Mouse (Mus musculus): Measurements from ENCODE around the gene Tenm4. TPM values are rescaled to one million over a fixed set of nuclear protein-coding genes. Genes with fewer than 3 reads are reported as not detected.
A peak's percentile ranks its signal among the peaks of the same experiment; 100 is the strongest.

The Tenm4 gene
- polyA plus RNA-seq, 1 experiment from 2014 or later, result 36.3 TPM

DNA sequence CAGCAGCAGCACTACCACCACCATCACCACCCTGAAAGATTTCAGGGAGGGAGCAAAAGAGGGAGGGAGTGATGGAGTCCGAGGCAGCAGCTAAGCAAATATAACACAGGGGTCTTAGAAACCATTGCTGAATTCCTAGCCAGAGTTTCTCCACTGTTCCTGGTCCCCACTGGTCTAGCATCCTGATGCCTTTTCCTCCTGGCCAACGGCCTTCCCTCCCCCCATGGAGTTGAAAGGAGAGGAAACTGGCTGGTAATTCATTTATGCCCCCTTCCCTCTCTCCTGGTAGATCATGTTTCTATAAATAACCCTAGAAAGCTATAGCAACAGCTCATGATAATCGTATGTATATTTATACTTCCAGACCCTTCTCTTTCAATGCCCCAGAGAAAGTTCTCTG lies 481.8 kb downstream of the Tenm4 start:
- no peaks in the 10 kb centered on the region for H3K27me3 ChIP-seq
- H3K9me3 ChIP-seq, result no peaks in the 10 kb centered on the region
- H3K27ac ChIP-seq, result no peak overlapping the region
- 21% methylated on average over 3 of the region's 3 CpGs for WGBS
- H3K4me2 ChIP-seq, result no peak overlapping the region
- no peak overlapping the region for H3K4me3 ChIP-seq
- ATAC-seq (ENCODE audit: insufficient number of reproducible peaks, low FRiP score, low TSS enrichment, low read depth), result no peak
- no peaks in the 10 kb centered on the region for H3K36me3 ChIP-seq
- H3K9ac ChIP-seq, result no peak overlapping the region
- peaks cover 58% of the 10 kb centered on the region for H3K4me1 ChIP-seq

DNA sequence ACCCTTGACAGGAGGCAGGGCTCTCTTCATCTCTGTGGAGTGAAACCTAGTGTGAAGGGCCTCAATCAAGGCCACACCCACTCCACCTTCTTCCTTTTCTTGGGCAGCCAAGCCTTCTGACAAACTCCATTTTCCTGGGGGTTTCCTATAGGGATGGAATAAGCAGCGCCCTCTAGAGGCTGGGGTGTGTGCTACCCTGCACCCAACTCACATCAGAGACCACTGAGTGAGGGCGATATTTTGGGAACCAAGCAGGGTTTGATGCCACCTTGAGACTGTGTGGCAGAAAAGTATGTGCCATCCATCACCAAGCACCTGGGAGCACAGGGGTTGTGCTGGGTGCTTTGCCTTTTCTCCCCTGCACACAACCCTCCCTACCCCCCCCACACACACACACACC lies 483.2 kb downstream of the Tenm4 start:
- ATAC-seq (ENCODE audit: insufficient number of reproducible peaks, low FRiP score, low TSS enrichment, low read depth), result no peak
- no peak overlapping the region for H3K4me3 ChIP-seq
- no peaks in the 10 kb centered on the region for H3K27me3 ChIP-seq
- no peak overlapping the region for H3K27ac ChIP-seq
- H3K4me2 ChIP-seq, result no peak overlapping the region
- H3K4me1 ChIP-seq, result peaks cover 65% of the 10 kb centered on the region
- H3K9me3 ChIP-seq, result no peaks in the 10 kb centered on the region
- no peak overlapping the region for H3K9ac ChIP-seq
- H3K36me3 ChIP-seq, result no peaks in the 10 kb centered on the region
- 67% methylated on average over 2 of the region's 2 CpGs for WGBS

DNA sequence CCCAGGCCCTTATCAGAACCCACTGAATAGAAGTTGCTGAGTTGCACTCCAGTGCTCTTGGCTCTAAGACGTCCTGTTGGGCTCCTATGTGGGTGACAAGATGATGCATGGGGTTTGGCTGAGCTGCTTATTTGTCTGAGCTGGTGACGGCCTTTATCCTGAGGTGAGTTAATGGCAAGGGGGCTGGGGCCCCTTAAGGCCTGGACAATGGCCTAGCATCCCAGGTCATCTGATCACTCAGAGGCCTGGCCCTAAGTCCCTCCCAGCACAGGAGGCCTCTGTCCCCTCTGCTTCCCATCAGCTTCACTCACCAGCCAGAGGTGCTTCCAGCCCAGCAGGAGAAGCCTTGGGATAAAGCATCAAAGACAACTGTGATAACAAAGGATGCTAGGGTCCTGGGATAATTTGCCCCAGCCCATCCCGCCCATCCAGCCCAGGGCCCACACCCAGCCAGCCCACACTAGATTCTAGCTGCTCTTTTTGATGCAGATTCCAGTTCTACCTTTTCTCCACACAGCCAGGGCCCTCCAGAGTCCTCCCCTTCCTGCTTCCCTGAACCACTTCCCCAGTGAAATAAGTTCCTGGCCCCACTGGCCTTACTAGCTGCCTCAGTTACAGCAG lies 484.2 kb downstream of the Tenm4 start:
- H3K27ac ChIP-seq, result no peak overlapping the region
- H3K27me3 ChIP-seq, result no peaks in the 10 kb centered on the region
- peaks cover 70% of the 10 kb centered on the region for H3K4me1 ChIP-seq
- no peak overlapping the region for H3K4me3 ChIP-seq
- H3K9me3 ChIP-seq, result no peaks in the 10 kb centered on the region
- no peaks in the 10 kb centered on the region for H3K36me3 ChIP-seq
- no peak for ATAC-seq (ENCODE audit: insufficient number of reproducible peaks, low FRiP score, low TSS enrichment, low read depth)
- H3K4me2 ChIP-seq, result no peak overlapping the region
- WGBS, result 72% methylated on average over 3 of the region's 3 CpGs
- no peak overlapping the region for H3K9ac ChIP-seq

DNA sequence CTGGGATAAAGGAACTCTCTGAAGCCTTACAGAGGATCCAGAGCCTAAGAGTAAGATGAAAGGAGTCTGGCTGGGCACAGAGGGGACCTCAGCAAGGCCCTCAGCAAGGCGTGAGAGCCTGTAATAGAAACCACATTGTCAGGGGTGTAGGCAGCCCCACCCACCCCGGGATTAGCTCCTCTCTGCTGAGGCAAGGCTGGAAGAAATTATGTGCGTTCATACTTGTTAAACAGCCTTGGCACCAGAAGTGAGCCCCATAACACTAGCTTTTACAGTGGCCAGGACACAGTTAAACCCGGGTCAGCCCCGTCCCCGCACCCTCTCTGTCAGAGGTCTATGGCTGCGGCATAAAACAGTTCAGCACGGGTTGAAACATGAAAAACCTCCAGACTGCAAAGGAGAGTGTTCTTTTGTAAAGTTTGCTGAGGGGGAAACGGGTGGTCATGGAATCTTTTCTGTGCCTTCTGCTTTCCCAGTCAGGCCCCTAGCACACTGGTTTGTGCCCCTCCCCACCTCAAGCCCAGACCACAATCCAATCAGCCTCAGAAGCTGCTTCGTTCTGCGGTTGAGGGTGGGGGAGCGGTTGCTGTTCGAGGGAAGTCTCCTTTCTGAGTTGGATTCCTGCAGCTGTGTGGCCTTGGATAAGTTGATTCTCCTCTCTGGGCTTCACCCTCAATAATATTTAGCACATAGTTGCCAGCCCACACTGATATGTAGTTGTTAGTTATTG lies 486.2 kb downstream of the Tenm4 start:
- peak overlapping the region; percentile 24; the same call in 1 of the 2 replicates for H3K4me2 ChIP-seq
- peaks cover 68% of the 10 kb centered on the region for H3K4me1 ChIP-seq
- H3K9ac ChIP-seq, result no peak overlapping the region
- no peak overlapping the region for H3K4me3 ChIP-seq
- H3K9me3 ChIP-seq, result no peaks in the 10 kb centered on the region
- H3K36me3 ChIP-seq, result no peaks in the 10 kb centered on the region
- H3K27me3 ChIP-seq, result no peaks in the 10 kb centered on the region
- 7% methylated on average over 13 of the region's 13 CpGs for WGBS
- ATAC-seq (ENCODE audit: insufficient number of reproducible peaks, low FRiP score, low TSS enrichment, low read depth), result peak; percentile 77
- H3K27ac ChIP-seq, result peak overlapping the region; percentile 82

DNA sequence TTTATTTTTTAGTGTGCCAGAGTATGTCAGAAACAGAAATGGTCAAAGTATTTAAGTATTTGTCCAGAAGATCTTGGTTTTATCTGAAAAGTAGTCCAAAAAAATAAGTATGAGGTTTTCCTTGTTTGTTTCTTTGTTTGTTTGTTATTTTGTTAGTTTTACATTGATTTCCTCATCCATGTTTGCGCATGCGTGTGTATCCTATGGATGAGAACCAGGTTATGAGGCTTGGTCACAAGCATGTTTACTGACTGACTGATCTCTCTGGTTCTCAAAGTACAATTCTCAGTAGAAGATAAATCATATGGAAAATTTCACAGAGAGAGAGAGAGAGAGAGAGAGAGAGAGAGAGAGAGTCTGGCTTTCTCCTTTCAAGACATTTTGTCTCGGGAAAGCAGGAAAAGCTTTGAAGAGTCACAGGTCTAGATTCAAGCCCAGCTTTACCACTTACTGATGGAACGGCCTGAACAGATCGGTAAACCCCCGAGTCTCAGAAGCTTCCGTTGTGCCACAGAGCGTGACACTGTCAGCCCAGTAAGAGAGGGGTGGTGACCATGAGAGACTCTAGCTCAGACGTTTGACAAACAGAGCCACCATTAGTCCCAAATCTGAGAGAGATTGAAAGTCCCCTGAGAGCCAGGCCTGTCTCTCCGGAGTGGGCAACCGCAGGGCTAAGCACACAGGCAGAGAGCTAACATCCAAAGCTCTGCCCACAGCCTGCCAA lies 487.0 kb downstream of the Tenm4 start:
- Histone ChIP-seq H3K27ac (no peak overlapping the region), H3K4me2 (no peak overlapping the region), H3K36me3 (no peaks in the 10 kb centered on the region), H3K4me3 (no peak overlapping the region), H3K4me1 (peaks cover 63% of the 10 kb centered on the region), H3K9me3 (no peaks in the 10 kb centered on the region), H3K27me3 (no peaks in the 10 kb centered on the region), H3K9ac (no peak overlapping the region)
- 66% methylated on average over 11 of the region's 11 CpGs for WGBS
- no peak for ATAC-seq (ENCODE audit: insufficient number of reproducible peaks, low FRiP score, low TSS enrichment, low read depth)

DNA sequence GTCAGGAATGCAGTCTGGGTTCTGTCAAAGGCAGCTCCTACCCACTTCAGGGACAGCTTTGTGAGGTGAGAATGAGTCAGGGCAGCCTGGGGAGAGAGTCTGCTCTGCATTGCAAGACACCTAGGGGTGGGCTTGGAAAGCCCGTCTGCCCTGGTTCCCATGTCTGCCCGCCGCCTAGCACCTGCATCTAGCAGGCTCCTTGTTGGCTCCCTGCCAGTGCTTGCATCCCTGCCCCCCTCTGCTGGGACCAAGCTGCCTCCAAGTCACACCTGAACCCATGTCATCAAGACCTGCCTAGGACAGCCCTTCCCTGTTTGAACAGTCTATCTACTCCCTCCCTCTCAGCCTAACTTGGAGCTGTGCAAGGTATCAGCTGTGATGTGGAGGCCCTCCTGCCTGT lies 489.9 kb downstream of the Tenm4 start:
- no peaks in the 10 kb centered on the region for H3K9me3 ChIP-seq
- no peak overlapping the region for H3K9ac ChIP-seq
- WGBS, result 36% methylated on average over 3 of the region's 3 CpGs
- peaks cover 63% of the 10 kb centered on the region for H3K4me1 ChIP-seq
- ATAC-seq (ENCODE audit: insufficient number of reproducible peaks, low FRiP score, low TSS enrichment, low read depth), result 0 out of 2 replicates have a peak, but pooled peaks have one; percentile 35
- H3K4me2 ChIP-seq, result no peak overlapping the region
- H3K36me3 ChIP-seq, result no peaks in the 10 kb centered on the region
- no peaks in the 10 kb centered on the region for H3K27me3 ChIP-seq
- 0 out of 2 replicates have a peak overlapping the region, but pooled peaks have one; percentile 59 for H3K27ac ChIP-seq
- no peak overlapping the region for H3K4me3 ChIP-seq

DNA sequence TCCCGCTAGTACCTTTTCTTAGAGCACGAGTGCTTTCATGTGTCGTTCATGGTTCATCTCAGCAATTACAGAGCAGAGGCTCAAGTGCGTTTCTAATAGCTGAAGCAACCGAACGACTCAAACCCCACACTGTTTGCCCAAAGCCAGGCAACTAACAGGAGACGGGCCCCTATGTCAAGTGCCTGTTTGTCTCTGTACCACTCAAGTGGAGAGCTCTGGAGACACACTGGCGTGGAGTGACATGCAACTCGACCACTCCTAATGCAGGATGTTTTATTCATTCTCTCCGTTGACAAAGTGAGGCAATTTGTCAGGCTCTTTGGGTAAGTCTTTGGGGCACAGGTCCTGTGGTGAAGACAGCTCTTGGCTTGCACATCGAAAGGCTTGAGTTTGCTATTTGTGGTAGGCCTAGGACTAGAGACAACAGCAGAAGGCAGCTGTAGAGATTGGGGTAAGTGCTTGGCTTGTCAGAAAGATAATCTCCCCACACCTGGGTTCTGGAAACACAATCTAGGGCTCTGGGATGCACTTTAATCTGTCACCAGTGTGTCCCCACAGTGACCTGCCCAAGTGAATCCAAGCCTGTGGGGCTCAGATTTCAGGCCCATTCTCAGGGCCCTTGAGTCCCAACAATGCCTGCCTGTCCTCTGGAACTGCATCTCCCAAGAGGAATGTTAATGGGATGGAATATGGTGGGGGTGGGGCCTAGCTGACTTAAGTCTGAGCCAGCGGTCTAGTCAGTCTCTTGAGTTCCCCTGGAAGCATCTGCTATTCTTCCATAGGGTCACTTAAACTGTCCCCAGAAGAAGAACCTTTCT lies 490.5 kb downstream of the Tenm4 start:
- Histone ChIP-seq H3K27me3 (no peaks in the 10 kb centered on the region), H3K4me3 (no peak overlapping the region), H3K27ac (0 out of 2 replicates have a peak overlapping the region, but pooled peaks have one; percentile 5), H3K4me1 (peaks cover 60% of the 10 kb centered on the region), H3K9me3 (no peaks in the 10 kb centered on the region), H3K9ac (no peak overlapping the region), H3K4me2 (no peak overlapping the region), H3K36me3 (no peaks in the 10 kb centered on the region)
- no peak for ATAC-seq (ENCODE audit: insufficient number of reproducible peaks, low FRiP score, low TSS enrichment, low read depth)
- WGBS, result 53% methylated on average over 12 of the region's 12 CpGs

DNA sequence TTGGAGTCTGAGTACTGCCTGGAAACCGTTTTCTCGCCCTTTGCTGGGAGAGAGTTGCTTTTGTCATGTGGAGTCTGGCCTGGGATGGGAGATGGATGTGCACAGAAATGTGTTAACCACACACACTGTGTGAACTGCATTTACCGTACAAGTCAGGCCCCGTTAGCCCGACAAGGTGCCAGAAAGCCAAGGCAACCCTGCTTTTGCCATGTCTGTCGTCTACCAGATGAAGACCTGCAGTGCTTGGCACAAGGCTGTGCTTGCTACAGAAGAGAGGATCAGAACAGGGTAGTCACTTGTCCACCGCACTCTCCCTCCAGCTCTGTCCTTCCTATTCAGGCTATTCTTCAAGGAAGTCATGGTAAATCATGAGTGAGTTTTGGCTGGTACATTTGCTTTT lies 492.3 kb downstream of the Tenm4 start:
- 79% methylated on average over 7 of the region's 7 CpGs for WGBS
- peaks cover 52% of the 10 kb centered on the region for H3K4me1 ChIP-seq
- no peak for ATAC-seq (ENCODE audit: insufficient number of reproducible peaks, low FRiP score, low TSS enrichment, low read depth)

DNA sequence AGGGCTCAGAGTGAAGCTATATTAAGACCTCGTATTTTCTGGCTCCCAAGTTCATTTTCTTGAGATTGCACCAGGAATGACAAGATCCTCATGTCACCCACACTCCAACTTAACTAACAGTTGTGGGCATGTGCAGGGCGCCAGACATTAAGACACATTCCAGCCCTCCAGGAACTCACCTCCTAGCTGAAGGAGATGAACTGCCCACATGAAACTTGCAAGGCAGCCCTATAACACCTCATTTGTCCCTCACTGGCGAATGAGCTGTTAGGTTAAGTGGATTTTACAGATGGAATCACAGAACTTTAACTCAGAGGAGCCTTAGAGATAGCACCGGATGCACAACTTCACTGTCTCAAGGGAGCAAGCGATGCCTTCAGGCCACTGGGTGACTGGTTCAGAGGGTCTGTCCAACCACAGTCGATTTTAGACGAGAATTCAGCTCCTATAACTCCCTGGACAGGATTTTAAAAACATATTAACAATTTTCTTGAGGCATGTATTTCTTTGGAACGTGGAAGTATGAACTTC lies 495.4 kb downstream of the Tenm4 start:
- no peaks in the 10 kb centered on the region for H3K27me3 ChIP-seq
- H3K4me1 ChIP-seq, result peaks cover 34% of the 10 kb centered on the region
- no peaks in the 10 kb centered on the region for H3K9me3 ChIP-seq
- ATAC-seq (ENCODE audit: insufficient number of reproducible peaks, low FRiP score, low TSS enrichment, low read depth), result no peak
- H3K9ac ChIP-seq, result no peak overlapping the region
- no peak overlapping the region for H3K27ac ChIP-seq
- WGBS, result 47% methylated on average over 8 of the region's 8 CpGs
- no peaks in the 10 kb centered on the region for H3K36me3 ChIP-seq
- no peak overlapping the region for H3K4me3 ChIP-seq
- H3K4me2 ChIP-seq, result no peak overlapping the region

More for the DNA sequence above, 492.3 kb downstream of the Tenm4 start:
- Histone ChIP-seq H3K4me3 (no peak overlapping the region), H3K27ac (no peak overlapping the region), H3K9ac (no peak overlapping the region), H3K27me3 (no peaks in the 10 kb centered on the region), H3K4me2 (no peak overlapping the region), H3K36me3 (no peaks in the 10 kb centered on the region), H3K9me3 (no peaks in the 10 kb centered on the region)

DNA sequence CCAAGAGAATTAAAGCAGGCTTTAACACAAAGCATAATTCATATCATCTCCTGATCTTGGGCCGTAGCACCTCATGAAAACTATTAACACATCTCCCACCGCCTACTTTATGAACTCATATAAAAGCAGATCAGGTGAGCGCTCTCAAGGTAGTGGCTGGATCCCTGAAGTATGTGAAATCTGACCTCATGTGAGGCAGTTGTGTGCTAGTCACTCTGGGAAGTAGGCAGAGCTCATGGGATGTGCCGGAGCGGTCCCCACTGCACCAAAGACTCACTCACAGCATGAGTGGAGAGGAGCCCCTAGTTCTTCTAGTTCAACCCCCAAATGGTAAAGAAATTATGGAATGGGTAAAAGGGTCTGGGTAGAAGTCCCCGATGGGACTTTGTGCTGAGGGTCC lies 496.6 kb downstream of the Tenm4 start:
- no peak overlapping the region for H3K4me3 ChIP-seq
- H3K36me3 ChIP-seq, result no peaks in the 10 kb centered on the region
- no peak for ATAC-seq (ENCODE audit: insufficient number of reproducible peaks, low FRiP score, low TSS enrichment, low read depth)
- 48% methylated on average over 6 of the region's 6 CpGs for WGBS
- no peak overlapping the region for H3K27ac ChIP-seq
- H3K4me1 ChIP-seq, result peaks cover 29% of the 10 kb centered on the region
- H3K4me2 ChIP-seq, result no peak overlapping the region
- H3K9me3 ChIP-seq, result no peaks in the 10 kb centered on the region
- H3K27me3 ChIP-seq, result no peaks in the 10 kb centered on the region
- H3K9ac ChIP-seq, result no peak overlapping the region

DNA sequence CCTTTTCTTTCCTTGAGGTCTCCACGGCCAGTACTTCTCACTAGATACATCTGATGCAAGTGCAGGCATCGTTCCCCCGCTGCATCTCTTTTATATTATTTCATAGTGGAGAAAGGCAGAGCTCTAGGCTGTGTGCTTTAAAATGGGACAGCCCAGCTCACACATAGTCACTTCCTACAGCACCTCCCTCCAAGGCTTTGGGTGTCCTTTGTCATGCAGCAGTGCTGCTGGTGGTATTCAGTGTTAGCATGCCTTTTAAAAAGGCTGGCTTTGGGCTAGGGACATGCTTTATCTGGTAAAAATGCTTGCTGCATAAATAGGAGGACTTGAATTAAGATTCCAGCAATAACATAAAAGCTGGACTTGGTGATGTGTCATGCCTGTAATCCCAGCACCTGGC lies 499.0 kb downstream of the Tenm4 start:
- WGBS, result 82% methylated on average over 3 of the region's 3 CpGs
- H3K27me3 ChIP-seq, result no peaks in the 10 kb centered on the region
- H3K4me2 ChIP-seq, result no peak overlapping the region
- peaks cover 29% of the 10 kb centered on the region for H3K4me1 ChIP-seq
- H3K4me3 ChIP-seq, result no peak overlapping the region
- no peak for ATAC-seq (ENCODE audit: insufficient number of reproducible peaks, low FRiP score, low TSS enrichment, low read depth)
- H3K36me3 ChIP-seq, result no peaks in the 10 kb centered on the region
- H3K9me3 ChIP-seq, result no peaks in the 10 kb centered on the region
- no peak overlapping the region for H3K9ac ChIP-seq
- no peak overlapping the region for H3K27ac ChIP-seq
